Mouse (Mus musculus) stomach, embryonic 16.5 days (tissue): ENCODE data around the gene Fat2. TPM values are rescaled to one million over a fixed set of nuclear protein-coding genes. Genes with fewer than 3 reads are reported as not detected.

Experiments used
- ATAC-seq: fragments of 200-750 bp; cut with Nextera tagmentation; 2 replicates; pipeline ENCODE4 v1.8.0; 2017; ENCODE audit warnings: moderate number of reproducible peaks, moderate TSS enrichment; ENCODE audit not compliant: insufficient read depth, low FRiP score
- H3K27ac ChIP-seq: fragments of 300-500 bp; sonication (generic); 2 replicates; pipeline ENCODE4 v1.5.1; 2014; ENCODE audit warnings: low read length
- H3K27me3 ChIP-seq: fragments of 300-500 bp; sonication (generic); 2 replicates; pipeline ENCODE4 v1.6.1; 2014; ENCODE audit warnings: low read length, control low read depth, mixed read lengths; ENCODE audit not compliant: control insufficient read depth, insufficient read depth
- H3K36me3 ChIP-seq: fragments of 300-500 bp; sonication (generic); 2 replicates; pipeline ENCODE4 v1.6.1; 2014; ENCODE audit warnings: low read length; ENCODE audit not compliant: control insufficient read depth, insufficient read depth
- H3K4me1 ChIP-seq: fragments of 300-500 bp; sonication (generic); 2 replicates; pipeline ENCODE4 v1.6.1; 2014; ENCODE audit warnings: low read length, control low read depth, mixed read lengths; ENCODE audit not compliant: control insufficient read depth, insufficient read depth
- H3K4me2 ChIP-seq: fragments of 300-500 bp; sonication (generic); 2 replicates; pipeline ENCODE4 v1.6.1; 2014; ENCODE audit warnings: low read depth, low read length, mixed read lengths
- H3K4me3 ChIP-seq: fragments of 300-500 bp; sonication (generic); replicated peaks from 2 replicates; pipeline ENCODE4 v1.5.1; 2014; ENCODE audit warnings: mild to moderate bottlenecking, low read length
- H3K9ac ChIP-seq: fragments of 300-500 bp; sonication (generic); 2 replicates; pipeline ENCODE4 v1.6.1; 2014; ENCODE audit warnings: low read length
- H3K9me3 ChIP-seq: fragments of 300-500 bp; sonication (generic); replicated peaks from 2 replicates; pipeline ENCODE4 v1.6.1; 2016; ENCODE audit warnings: low read length, control low read depth; ENCODE audit not compliant: control insufficient read depth
- WGBS: fragments of 180-500 bp; shearing (Covaris S2); extraction: QIAGEN DNeasy Blood & Tissue Kit; methylation state at CpG from one replicate; pipeline ENCODE4 v1.1.7; 2014; 5-methylcytosine and 5-hydroxymethylcytosine counted together
- polyA plus RNA-seq: library from polyadenylated mRNA; unstranded; fragments of >200 nt; fragmentation: Nextera tagmentation; extraction: Ambion mirVana; gene quantifications from 2 replicates; pipeline ENCODE4 v1.2.1, GENCODE M21; 2015

Fat2 gene
- polyA plus RNA-seq, 1 experiment from 2014 or later: 1.2 TPM

DNA sequence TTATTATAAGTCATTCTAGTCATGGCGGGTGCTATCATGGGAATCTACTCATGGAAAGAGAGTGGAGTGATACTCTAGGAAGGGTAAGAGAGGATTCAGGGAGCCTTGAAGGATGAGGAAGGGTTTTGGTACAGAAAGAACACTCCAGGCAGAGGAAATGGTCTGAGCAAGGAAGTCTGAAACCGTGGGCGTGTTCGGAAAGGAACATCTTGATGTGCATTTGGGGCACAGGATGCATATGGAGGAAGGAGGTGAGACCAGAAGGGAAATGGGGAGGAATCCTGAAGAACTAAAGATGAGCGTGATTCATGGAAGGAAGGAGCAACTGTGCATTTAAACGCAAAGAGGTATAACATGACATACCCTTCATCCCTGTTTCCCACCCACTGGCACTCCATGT, 67.8 kb downstream of the Fat2 start:
- Histone ChIP-seq H3K9me3 (no peaks in the 10 kb centered on the region), H3K4me2 (no peak overlapping the region), H3K36me3 (no peaks in the 10 kb centered on the region), H3K27ac (no peak overlapping the region), H3K4me1 (no peaks in the 10 kb centered on the region), H3K4me3 (no peak overlapping the region), H3K27me3 (no peaks in the 10 kb centered on the region), H3K9ac (no peak overlapping the region)
- WGBS: 88% methylated on average over 6 of the region's 6 CpGs
- ATAC-seq: no peak

DNA sequence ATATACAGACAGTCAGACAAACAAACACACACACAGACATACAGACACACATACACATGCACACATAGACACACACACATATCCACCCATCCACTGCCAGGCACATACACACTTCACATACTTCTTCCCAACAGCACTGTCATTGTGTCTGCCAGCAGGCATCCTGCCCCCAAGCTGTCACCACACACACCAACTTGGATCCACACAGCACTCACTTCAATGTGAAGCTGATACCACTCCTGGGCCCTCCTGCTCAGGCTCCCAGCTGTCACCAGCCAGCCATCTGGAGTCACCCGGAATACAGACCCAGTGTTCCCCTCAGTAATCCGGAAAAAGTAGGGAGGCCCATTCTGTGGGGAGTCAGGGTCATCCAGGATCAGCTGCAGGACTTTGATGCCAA, 70.7 kb downstream of the Fat2 start:
- Histone ChIP-seq H3K9me3 (no peaks in the 10 kb centered on the region), H3K27ac (no peak overlapping the region), H3K4me3 (no peak overlapping the region), H3K36me3 (no peaks in the 10 kb centered on the region), H3K4me1 (no peaks in the 10 kb centered on the region), H3K4me2 (no peak overlapping the region), H3K9ac (no peak overlapping the region), H3K27me3 (no peaks in the 10 kb centered on the region)
- 37% methylated on average over 2 of the region's 2 CpGs for WGBS
- ATAC-seq: no peak

DNA sequence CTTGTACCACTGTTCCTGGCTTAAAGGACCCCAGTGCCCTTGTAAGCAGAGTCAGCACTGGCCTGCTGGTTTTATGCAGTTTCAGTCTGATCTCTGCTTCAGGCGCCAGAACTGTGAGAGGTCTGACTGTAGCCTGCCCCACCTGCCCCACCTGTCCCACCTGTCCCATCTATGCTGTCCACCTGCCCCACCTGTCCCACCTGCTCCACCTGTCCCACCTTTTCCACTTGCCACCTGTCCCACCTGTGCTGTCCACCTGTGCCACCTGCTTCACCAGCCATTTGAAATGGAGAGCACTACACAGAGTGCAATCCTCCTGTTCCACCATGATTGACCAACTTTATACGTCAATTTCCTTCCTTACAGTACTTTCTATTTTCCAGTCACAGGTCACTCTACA, 72.0 kb downstream of the Fat2 start:
- Histone ChIP-seq H3K36me3 (no peaks in the 10 kb centered on the region), H3K4me3 (no peak overlapping the region), H3K27ac (no peak overlapping the region), H3K4me1 (no peaks in the 10 kb centered on the region), H3K27me3 (no peaks in the 10 kb centered on the region), H3K4me2 (no peak overlapping the region), H3K9ac (no peak overlapping the region), H3K9me3 (no peaks in the 10 kb centered on the region)
- 83% methylated on average over 2 of the region's 2 CpGs for WGBS
- ATAC-seq: no peak

DNA sequence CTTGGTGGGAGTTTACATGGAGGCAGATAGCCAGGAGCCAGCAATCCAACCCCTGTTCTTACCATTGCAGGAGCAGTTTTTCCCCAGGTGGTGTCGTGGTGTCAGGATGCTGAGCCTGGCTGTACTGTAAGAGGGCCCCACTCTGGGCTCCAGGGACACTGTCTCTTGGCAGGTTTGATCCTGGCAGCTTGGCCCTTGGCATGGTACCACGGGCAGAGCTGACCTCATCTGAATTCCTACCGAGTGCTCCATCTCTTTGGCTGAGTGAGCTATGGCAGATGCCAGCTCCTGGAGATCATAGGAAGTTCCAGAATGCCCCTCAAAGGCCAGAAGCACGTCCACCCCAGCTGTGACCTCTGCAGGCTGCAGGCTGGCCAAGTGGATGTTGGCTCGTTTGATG, 74.4 kb downstream of the Fat2 start:
- Histone ChIP-seq H3K9ac (no peak overlapping the region), H3K4me3 (no peak overlapping the region), H3K9me3 (no peaks in the 10 kb centered on the region), H3K4me2 (no peak overlapping the region), H3K4me1 (no peaks in the 10 kb centered on the region), H3K27me3 (no peaks in the 10 kb centered on the region), H3K36me3 (no peaks in the 10 kb centered on the region), H3K27ac (no peak overlapping the region)
- no peak for ATAC-seq
- WGBS: 64% methylated on average over 5 of the region's 5 CpGs

DNA sequence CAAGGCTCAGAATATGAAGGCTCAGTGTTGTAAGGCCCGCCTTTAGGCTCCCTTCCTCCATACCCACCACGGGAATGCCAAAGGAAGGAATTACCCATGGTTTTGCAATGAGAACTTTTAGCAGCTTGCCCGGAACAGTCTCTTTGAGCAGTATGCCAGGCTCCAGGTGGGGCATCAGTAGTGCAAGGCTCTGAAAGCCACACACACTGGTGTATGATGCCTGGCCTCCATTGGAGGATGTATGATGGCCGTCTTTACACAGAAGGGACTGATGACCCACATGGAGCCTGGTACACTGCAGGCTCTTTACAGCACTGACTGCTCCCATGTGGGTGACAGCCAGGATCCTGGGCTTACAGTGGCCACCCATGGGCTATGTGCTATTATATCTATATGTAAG, 75.3 kb downstream of the Fat2 start:
- ATAC-seq: no peak
- Histone ChIP-seq H3K27me3 (no peaks in the 10 kb centered on the region), H3K9ac (no peak overlapping the region), H3K4me1 (no peaks in the 10 kb centered on the region), H3K4me3 (no peak overlapping the region), H3K27ac (no peak overlapping the region), H3K9me3 (no peaks in the 10 kb centered on the region), H3K4me2 (no peak overlapping the region), H3K36me3 (no peaks in the 10 kb centered on the region)
- 85% methylated on average over 4 of the region's 4 CpGs for WGBS

DNA sequence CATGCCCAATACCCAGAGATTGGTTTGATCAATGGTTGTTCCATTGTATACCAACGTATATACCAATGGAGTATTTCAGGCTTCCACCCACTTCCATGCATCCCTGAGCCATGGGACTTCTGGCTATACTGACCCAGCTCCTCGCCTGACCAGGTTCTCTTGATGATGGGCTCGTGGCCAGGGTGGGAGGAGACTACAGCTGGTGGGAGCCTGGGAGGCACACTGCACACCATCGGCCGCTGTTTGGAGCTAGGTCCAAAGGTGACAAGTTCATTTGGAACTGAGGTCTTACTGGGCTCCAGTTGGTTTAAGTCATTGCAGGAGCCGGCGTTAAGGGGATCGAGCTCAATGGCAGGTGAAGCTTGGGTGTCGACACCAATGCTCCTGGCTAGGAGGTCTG, 83.0 kb downstream of the Fat2 start:
- Histone ChIP-seq H3K27ac (no peak overlapping the region), H3K4me2 (no peak overlapping the region), H3K9ac (no peak overlapping the region), H3K4me1 (no peaks in the 10 kb centered on the region), H3K27me3 (no peaks in the 10 kb centered on the region), H3K36me3 (no peaks in the 10 kb centered on the region), H3K4me3 (no peak overlapping the region), H3K9me3 (no peaks in the 10 kb centered on the region)
- ATAC-seq: no peak
- 84% methylated on average over 9 of the region's 9 CpGs for WGBS

DNA sequence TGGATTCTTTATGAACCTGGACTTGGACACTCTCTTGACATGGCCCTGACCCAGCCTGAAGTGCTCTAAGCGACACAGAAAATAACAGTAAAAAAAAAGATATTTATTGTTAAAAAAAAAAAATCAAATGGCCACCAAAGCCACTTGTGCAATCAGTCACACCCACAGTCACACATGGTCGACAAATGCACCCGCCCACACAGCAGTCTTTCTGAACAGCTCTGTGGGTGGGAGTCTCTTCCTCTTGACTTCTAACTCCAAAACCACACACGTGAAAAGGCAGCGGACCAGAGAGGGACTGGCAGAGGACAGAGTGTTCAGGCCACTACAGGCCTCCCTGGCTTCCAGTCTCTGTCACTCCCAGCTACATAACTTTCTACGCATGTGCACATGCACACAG, 85.8 kb downstream of the Fat2 start:
- Histone ChIP-seq H3K9me3 (no peaks in the 10 kb centered on the region), H3K27me3 (no peaks in the 10 kb centered on the region), H3K9ac (no peak overlapping the region), H3K4me3 (no peak overlapping the region), H3K27ac (no peak overlapping the region), H3K36me3 (no peaks in the 10 kb centered on the region), H3K4me2 (no peak overlapping the region), H3K4me1 (no peaks in the 10 kb centered on the region)
- 78% methylated on average over 6 of the region's 6 CpGs for whole genome bisulfite sequencing
- no peak for ATAC-seq

DNA sequence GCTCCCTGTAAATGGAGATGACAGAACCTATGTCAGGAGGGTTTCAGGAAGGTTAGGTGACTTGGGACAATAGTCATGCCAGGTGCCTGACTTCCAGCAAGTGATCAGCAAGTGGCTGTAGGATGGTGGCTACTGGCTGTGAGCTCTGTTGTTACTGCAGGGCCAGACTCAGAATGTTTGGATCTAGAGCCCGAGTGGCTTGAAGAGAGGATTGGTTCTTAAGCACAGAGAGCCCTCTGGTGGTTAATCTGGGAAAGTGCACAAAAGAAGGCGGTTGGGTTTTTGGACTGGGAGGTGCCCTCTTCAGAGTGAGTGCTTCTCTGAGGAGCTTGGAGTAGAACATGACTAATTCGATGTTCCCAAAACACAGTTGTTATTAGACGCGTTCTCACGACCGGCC, 95.8 kb downstream of the Fat2 start:
- Histone ChIP-seq H3K36me3 (no peaks in the 10 kb centered on the region), H3K27ac (no peak overlapping the region), H3K9ac (no peak overlapping the region), H3K9me3 (no peaks in the 10 kb centered on the region), H3K4me1 (no peaks in the 10 kb centered on the region), H3K4me3 (no peak overlapping the region), H3K4me2 (no peak overlapping the region), H3K27me3 (no peaks in the 10 kb centered on the region)
- ATAC-seq: peak; percentile 44; the same call in 1 of the 2 replicates
- WGBS: 65% methylated on average over 7 of the region's 7 CpGs

DNA sequence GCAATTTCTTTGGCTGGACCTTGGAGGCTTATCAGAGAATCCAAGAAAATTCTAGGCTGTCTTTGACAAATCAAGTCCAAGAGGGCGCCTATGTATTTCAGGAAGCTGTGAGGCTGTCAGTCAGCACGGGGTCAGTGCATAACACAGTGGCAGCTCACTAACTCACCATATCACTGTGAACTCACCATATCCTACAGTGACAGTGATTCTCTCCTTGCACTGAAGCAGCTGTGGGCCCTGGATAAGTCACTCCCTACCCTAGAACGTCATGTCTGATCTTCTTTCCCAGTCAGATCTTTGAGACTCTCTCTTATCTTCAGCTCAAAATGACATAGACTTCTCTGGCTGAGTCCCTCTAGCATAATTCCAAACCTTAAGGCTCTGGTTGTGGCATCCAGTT, 96.9 kb downstream of the Fat2 start:
- Histone ChIP-seq H3K36me3 (no peaks in the 10 kb centered on the region), H3K4me3 (no peak overlapping the region), H3K9me3 (no peaks in the 10 kb centered on the region), H3K9ac (no peak overlapping the region), H3K27me3 (no peaks in the 10 kb centered on the region), H3K4me2 (no peak overlapping the region), H3K27ac (no peak overlapping the region), H3K4me1 (no peaks in the 10 kb centered on the region)
- 68% methylated on average over 3 of the region's 3 CpGs for WGBS
- ATAC-seq: no peak

DNA sequence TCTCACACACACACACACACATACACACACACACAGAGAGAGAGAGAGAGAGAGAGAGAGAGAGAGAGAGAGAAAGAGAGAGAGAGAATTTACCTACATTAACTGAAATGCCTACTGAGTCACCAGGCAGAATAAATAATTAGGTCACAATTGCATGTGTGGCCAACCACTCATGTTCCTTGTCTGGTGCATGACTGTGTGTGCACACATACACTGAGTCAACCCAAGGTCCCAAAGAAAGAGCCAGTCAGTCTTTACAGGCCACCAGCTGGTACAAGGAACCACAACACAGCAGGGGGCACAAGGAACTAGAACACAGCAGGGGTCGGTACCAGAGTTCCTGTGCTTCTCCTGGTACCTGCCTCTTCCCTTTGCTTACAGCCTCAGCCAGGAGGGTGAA, 99.5 kb downstream of the Fat2 start:
- Histone ChIP-seq H3K4me2 (no peak overlapping the region), H3K4me1 (no peaks in the 10 kb centered on the region), H3K4me3 (no peak overlapping the region), H3K9me3 (no peaks in the 10 kb centered on the region), H3K27me3 (no peaks in the 10 kb centered on the region), H3K9ac (no peak overlapping the region), H3K27ac (no peak overlapping the region), H3K36me3 (0 out of 2 replicates have a peak, but pooled peaks cover 3% of the 10 kb centered on the region)
- 70% methylated on average over 1 of the region's 1 CpGs for WGBS
- ATAC-seq: no peak
